Mouse (Mus musculus): Measurements from ENCODE around the gene Hist1h2ba. TPM values are rescaled to one million over a fixed set of nuclear protein-coding genes. Genes with fewer than 3 reads are reported as not detected.

Hist1h2ba gene
- polyA plus RNA-seq, 1 experiment, result not detected

DNA sequence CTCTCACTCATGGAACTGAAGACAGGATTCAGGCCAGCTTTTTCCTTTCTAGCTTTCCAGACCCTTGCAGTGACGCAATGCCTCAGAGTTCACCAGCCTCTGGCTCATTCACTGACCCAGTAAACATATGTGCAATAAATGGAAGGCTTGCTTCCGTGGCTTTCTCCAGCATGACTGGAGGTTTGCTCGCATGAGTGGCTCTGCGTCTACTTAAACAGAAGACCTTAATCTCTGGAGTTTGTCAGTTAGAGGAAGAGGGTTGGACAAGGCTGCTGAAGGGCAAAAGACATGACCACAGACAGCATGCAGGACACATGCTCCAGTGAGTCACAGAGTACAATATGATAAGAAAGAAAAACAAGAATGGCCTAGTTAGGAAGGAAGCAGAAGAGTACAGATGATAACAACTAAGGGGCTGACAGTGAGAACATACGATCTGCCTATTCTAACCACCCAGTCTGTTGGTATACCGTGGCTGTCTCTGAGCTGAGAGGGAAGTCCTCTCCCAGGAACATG lies 20.1 kb downstream of the Hist1h2ba start:
- no peak for DNase-seq (ENCODE audit: low read depth, low spot score)
- WGBS, result 10% methylated on average over 6 of the region's 6 CpGs

DNA sequence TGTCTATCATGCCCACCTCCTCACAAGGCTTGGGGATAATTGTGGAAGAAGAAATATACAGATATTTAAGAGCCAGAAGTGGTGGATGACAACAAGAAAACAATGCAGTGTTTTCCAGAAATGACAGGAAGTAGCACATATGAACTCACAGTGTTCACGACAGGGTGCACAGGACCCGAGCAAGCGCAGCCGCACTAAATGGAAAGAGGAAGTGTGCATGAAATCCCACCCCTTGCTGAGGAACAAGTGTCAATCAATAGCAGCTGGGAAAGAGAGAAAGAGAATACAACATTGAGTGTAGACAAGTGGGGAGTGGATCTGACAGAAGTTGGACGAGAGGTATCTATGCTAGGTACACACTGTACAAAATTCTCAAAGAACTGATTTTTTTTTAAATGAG lies 22.6 kb downstream of the Hist1h2ba start:
- WGBS, result 72% methylated on average over 5 of the region's 5 CpGs
- DNase-seq (ENCODE audit: low read depth, low spot score), result no peak

DNA sequence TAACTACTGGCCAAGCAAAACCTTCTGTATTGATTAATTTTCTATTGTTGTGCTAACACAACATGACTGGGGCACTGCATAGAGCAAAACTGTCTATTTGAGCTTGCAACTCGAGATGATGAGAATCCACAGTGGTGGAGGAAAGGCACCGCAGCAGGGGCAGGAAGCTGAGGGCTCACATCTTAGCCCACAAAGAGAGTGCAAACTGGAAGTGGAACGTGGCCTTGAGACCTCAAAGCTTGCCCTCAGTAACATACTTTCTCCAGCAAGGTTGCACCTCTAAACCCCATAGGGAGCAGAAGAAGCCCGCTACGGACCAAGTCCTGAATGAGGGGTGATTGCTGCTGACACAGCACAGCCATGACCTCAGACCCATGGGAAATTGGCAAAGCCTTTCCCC lies 23.8 kb downstream of the Hist1h2ba start:
- DNase-seq (ENCODE audit: low read depth, low spot score), result no peak
- 51% methylated on average over 5 of the region's 5 CpGs for WGBS

DNA sequence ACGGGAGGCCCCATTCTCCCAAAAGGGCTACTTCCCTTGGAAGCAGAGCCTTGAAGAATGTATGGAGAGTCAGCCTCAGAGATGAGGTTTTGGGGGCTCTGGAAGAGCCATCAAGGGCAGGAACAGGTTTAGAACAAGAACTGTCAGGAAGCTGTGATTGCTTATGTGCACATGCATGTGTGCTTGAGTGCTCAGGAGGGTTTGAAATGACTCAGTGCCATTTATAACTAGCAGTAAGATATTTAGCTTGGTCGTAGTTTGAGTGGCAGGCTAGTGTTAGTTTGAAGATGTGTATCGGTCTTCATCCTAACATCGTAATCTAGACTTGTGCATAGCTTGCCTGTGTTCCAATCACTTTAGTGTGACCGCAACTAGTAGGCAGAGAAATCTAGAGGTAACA lies 27.1 kb downstream of the Hist1h2ba start:
- DNase-seq (ENCODE audit: low read depth, low spot score), result no peak
- WGBS, result 91% methylated on average over 5 of the region's 5 CpGs

DNA sequence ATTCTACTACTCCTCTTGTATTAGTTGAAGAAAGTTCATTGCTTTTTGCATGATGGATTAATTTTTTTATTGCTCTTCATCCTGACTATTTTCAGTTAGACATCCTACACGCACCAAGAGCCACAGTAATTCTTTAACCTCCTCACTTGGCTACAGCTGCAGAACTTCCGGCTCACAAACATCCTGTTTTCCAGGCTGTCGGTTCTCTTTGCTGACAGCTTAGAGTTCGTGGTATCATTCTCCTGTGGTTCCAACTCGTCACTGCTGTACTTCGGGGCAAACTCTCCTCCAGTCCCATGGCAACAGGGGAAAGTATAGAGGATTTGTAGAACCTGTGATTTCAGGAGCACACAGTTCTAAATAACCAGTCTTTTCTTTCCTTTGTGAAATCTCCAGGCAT lies 35.7 kb downstream of the Hist1h2ba start:
- 58% methylated on average over 6 of the region's 6 CpGs for WGBS
- DNase-seq (ENCODE audit: low read depth, low spot score), result no peak

DNA sequence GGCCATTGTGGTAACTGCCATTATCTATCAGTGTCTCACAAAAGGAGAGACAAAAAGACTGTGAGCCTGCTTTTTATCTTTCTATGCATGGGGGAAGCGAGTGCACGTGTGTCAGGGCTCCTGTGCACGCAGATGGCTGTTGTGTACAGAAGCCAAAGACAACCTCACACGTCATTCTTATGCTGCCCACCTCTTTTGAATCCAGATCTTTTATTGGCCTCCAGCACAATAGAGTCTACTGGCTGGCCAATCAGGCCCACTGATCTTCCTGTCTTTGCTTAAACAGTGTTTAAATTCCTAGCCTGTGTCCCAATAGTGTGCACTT lies 40.7 kb downstream of the Hist1h2ba start:
- 62% methylated on average over 4 of the region's 4 CpGs for WGBS
- no peak for DNase-seq (ENCODE audit: low read depth, low spot score)

DNA sequence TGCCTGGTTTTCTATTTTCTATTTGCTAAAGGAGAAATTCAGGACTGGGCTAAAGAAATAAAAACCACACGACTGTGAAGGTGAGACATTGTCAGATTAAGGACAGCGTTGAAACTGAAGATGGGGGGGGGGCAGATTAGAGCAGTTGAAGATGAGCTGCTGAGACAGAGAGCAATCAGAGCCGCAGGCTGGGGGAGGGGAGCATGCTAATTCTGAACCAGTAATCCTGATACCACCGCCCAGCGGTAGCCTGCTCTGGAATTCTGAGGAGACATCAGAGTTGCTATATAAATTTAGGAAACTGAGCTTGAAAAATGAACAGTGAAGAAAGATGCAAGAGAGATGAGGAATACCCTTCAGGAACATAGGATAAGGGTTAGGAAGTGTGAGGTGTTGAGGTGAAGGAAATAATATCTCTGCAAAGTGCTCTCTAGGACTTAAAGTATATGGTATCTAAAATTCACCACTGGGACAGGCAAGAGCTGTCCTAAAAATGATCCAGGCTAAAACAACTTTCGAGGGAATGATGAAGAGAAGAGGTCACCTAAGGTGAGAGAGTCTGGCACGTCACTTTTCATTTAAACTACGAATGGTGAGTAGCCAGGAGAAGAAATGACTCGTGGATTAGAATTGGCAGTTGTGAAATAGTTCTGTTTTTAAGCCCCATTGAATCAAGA lies 41.2 kb downstream of the Hist1h2ba start:
- DNase-seq (ENCODE audit: low read depth, low spot score), result no peak
- 56% methylated on average over 9 of the region's 9 CpGs for WGBS

DNA sequence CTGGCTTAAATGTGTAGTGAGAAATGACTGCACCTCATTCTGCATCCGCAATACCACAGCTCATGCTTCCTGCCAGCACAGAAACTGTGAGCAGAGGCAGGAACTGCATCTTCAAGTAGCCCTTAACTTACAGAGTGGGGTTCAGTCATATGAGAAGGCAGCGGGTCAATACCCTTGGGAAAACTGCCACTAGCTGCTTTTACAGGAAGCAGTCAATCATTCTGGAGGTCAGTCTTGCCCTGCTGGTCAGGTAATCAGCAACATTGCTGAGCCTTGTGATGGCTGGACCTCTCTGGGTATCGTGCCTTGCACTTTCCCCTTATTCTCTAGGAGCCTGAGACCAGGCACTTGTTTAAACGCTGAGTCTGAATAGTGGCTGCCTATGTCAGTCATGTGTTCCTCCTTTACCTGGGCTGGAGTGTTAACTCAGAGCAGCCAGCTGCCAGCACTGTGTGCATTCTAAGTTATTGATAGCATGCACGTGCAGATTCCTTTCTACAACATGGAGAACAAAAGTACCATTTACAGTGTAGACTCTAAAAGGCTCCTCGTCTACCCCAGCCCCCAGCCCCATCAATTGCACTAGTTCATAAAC lies 44.8 kb downstream of the Hist1h2ba start:
- 70% methylated on average over 6 of the region's 6 CpGs for WGBS
- no peak for DNase-seq (ENCODE audit: low read depth, low spot score)

DNA sequence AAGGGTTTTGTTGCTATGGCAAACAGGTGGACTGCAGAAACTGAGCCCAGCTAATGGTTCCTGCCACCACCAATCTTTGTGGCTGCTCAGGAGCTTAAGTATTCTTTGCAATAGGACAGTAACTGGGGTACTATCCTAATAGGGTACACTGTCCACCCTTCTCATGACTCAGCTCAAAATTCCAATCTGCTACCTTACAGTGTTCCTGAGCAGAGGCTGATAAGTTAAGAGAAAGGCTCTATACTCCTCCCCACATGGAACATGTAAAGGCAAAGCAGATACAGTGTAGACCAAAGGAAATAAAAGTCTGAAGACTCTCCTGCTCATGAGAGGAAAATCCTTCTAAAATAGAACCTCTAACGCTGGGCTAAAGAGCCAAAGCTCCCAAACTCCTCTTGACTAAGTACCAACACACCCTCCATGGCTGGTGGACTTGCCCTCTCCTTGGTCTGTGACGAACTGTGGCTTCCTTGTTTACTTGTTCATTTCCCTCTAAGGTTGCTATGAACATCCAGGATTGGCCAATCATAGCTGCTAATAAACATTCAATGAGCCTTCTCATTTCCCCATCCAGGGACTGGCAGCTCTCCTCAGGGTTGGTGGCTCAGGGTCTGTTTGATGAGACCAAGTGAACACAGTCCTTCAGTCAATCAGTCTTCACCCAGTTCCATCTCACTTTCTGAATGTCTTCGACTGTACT lies 46.8 kb downstream of the Hist1h2ba start:
- whole genome bisulfite sequencing, result 64% methylated on average over 3 of the region's 3 CpGs
- no peak for DNase-seq (ENCODE audit: low read depth, low spot score)

DNA sequence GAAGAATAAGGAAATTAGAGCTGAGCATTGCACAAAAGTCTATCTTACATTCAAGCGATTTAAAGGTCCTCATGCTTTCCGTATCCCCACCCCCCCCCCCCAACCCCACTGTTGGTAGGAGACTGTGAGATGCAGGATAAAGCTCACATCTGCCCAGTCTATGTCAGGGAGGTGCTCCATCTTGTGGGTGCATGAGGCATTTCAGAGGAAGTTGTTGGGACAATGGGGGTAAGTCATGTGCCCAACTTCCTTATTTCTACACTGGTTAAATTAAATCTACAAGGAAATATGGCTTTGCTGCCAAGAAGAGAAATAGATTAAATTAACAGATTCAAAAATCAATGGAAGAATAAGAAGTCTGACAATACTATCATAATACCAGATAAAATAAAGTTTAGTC lies 48.4 kb downstream of the Hist1h2ba start:
- no peak for DNase-seq (ENCODE audit: low read depth, low spot score)
- 27% methylated on average over 2 of the region's 2 CpGs for WGBS

Other genes with a start within 250 kb of the Hist1h2ba start
- 279 and 296 TPM in 2 replicates for gene Hist1h2bc, start 250.0 kb downstream of the Hist1h2ba start, polyA plus RNA-seq (2012; rRNA removed)
- not detected in 2 replicates for gene Hist1h1t, start 238.3 kb downstream of the Hist1h2ba start, polyA plus RNA-seq (2012; rRNA removed)
- 16.9 and 21.6 TPM in 2 replicates for gene Hist1h4c, start 235.7 kb downstream of the Hist1h2ba start, polyA plus RNA-seq (2012; rRNA removed)
- 6.3 and 7.7 TPM in 2 replicates for gene Hfe, start 223.3 kb downstream of the Hist1h2ba start, polyA plus RNA-seq (2012; rRNA removed)
- 50.3 and 59.2 TPM in 2 replicates for gene Hist1h1c, start 195.3 kb downstream of the Hist1h2ba start, polyA plus RNA-seq (2012; rRNA removed)
- gene Hist1h3c, start 188.6 kb downstream of the Hist1h2ba start, polyA plus RNA-seq (2012; rRNA removed), result 19.7 and 24.7 TPM in 2 replicates
- gene Hist1h2bb, start 187.4 kb downstream of the Hist1h2ba start, polyA plus RNA-seq (2012; rRNA removed), result 13.5 and 18.0 TPM in 2 replicates
- gene Hist1h2ab, start 183.0 kb downstream of the Hist1h2ba start, polyA plus RNA-seq (2012; rRNA removed), result 17.4 and 19.2 TPM in 2 replicates
- 22.1 and 33.6 TPM in 2 replicates for gene Hist1h3b, start 181.9 kb downstream of the Hist1h2ba start, polyA plus RNA-seq (2012; rRNA removed)
- gene Hist1h4b, start 177.1 kb downstream of the Hist1h2ba start, polyA plus RNA-seq (2012; rRNA removed), result 18.1 and 21.3 TPM in 2 replicates
- 13.1 and 21.1 TPM in 2 replicates for gene Hist1h4a, start 172.9 kb downstream of the Hist1h2ba start, polyA plus RNA-seq (2012; rRNA removed)
- gene Hist1h3a, start 171.8 kb downstream of the Hist1h2ba start, polyA plus RNA-seq (2012; rRNA removed), result 16.1 and 17.5 TPM in 2 replicates
- 1.3 and 1.4 TPM in 2 replicates for gene Hist1h1a, start 170.5 kb downstream of the Hist1h2ba start, polyA plus RNA-seq (2012; rRNA removed)
- gene Trim38, start 164.2 kb downstream of the Hist1h2ba start, polyA plus RNA-seq (2012; rRNA removed), result 0.71 and 4.1 TPM in 2 replicates
- gene Slc17a2, start 127.2 kb downstream of the Hist1h2ba start, polyA plus RNA-seq (2012; rRNA removed), result 0.07 TPM in 1 of 2 replicates, not detected in the other
- gene Slc17a3, start 94.7 kb downstream of the Hist1h2ba start, polyA plus RNA-seq (2012; rRNA removed), result not detected in 2 replicates
- gene Slc17a1, start 66.4 kb downstream of the Hist1h2ba start, polyA plus RNA-seq (2012; rRNA removed), result not detected in 2 replicates
- 29.5 and 45.4 TPM in 2 replicates for gene Slc17a4, start 19.1 kb downstream of the Hist1h2ba start, polyA plus RNA-seq (2012; rRNA removed)
- not detected in 2 replicates for gene Hist1h2aa, start 306 bp upstream of the Hist1h2ba start, polyA plus RNA-seq (2012; rRNA removed)
- gene Scgn, start 57.1 kb upstream of the Hist1h2ba start, polyA plus RNA-seq (2012; rRNA removed), result 3.7 and 5.5 TPM in 2 replicates

Data from large intestine, adult 2 months (tissue).